In the genomic region with DNA sequence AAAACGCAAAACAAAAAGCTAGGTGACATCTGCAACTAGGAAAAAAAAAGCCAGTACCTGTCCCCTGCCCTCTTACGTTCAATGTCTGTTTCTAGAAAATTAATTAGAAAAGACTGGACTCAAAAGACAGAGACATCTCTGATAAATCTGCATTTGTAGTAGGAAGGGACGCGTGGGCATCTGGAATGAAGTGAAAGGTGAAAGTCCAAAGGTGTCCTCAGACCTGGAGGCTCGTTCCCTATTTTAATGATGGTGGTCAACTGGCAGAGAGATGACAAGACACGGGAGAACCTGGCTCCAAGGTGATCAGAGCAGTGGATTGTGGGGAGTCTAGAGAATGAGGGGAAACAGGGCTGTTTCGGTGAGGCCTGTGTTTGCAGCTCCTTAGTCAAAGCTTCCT, we compare ENCODE assay signal across 16 mouse cellular contexts.
"Had no signal": no experiment of that assay in that cellular context is flagged by ENCODE, and none has a peak within 500 bp of the region (broad histone marks: within the 10 kb centered on the region; RNA-seq: fewer than 3 reads in every experiment).

No protein-coding gene starts in this region.

- DNase-seq: lung, postnatal 14 days; lung, postnatal 36 days; right cerebral cortex, postnatal 14 days; thymus, adult 2 months; thymus, postnatal 25 days; thymus, postnatal 4 days had no signal

- H3K4me2 ChIP-seq: lung, embryonic 15.5 days; midbrain, embryonic 11.5 days; midbrain, embryonic 13.5 days; midbrain, embryonic 15.5 days; neural tube, embryonic 12.5 days; stomach, embryonic 15.5 days had no signal

- H3K27me3 ChIP-seq: lung, embryonic 15.5 days; midbrain, embryonic 13.5 days; midbrain, embryonic 15.5 days; neural tube, embryonic 12.5 days; stomach, embryonic 15.5 days had no signal

- H3K9ac ChIP-seq: lung, embryonic 15.5 days; midbrain, embryonic 13.5 days; midbrain, embryonic 15.5 days; neural tube, embryonic 12.5 days; stomach, embryonic 15.5 days had no signal

- H3K4me1 ChIP-seq: midbrain, embryonic 15.5 days; neural tube, embryonic 12.5 days; stomach, embryonic 15.5 days had no signal

- H3K4me3 ChIP-seq: lung, embryonic 15.5 days; megakaryocyte, embryonic 14.5 days; midbrain, embryonic 13.5 days; midbrain, embryonic 15.5 days; neural tube, embryonic 12.5 days; stomach, embryonic 15.5 days had no signal

- ATAC-seq: lung, postnatal 0 days; midbrain, embryonic 13.5 days; midbrain, embryonic 15.5 days had no signal

- H3K27ac ChIP-seq: lung, embryonic 15.5 days; macrophage; midbrain, embryonic 13.5 days; midbrain, embryonic 15.5 days; neural tube, embryonic 12.5 days; stomach, embryonic 15.5 days; stomach, postnatal 0 days had no signal

- H3K36me3 ChIP-seq: lung, embryonic 15.5 days; midbrain, embryonic 13.5 days; midbrain, embryonic 15.5 days; neural tube, embryonic 12.5 days; stomach, embryonic 15.5 days had no signal

- H3K9me3 ChIP-seq: lung, embryonic 15.5 days; midbrain, embryonic 13.5 days; midbrain, embryonic 15.5 days; neural tube, embryonic 12.5 days; stomach, embryonic 15.5 days had no signal
